Mouse (Mus musculus) cerebellum, adult 18-20 months (tissue): Measurements from ENCODE around the gene Dis3l2.

Source experiments
- DNase-seq, 2 experiments: peaks; one replicate each; pipeline ENCODE4 v3.0.0; 2021

Gene Dis3l2

GRCm38 (mm10) chr1:87020714-87021113, 317.1 kb downstream of the Dis3l2 start:
- DNase-seq, result peak in 1 of 2 experiments; percentile 20

DNA sequence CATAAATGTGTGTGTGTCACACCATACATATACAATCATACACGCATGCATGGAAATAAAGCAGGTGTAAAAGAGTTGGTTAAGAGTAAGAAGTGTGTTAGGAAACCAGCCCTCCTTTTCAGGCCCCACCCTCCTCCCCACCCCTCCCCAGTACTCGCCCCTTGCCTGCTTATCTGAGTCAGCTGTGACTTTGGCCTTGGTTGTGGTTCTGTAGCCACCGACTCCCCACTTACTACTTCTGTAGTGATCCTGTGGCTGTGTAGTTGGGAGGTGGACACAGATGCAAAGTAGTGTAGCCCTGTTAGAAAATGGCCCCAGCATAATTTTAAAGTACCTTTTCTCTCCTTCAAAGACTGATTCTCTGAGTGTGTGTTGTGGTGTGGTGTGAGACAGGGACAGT, 318.0 kb downstream of the Dis3l2 start:
- no peak for DNase-seq

DNA sequence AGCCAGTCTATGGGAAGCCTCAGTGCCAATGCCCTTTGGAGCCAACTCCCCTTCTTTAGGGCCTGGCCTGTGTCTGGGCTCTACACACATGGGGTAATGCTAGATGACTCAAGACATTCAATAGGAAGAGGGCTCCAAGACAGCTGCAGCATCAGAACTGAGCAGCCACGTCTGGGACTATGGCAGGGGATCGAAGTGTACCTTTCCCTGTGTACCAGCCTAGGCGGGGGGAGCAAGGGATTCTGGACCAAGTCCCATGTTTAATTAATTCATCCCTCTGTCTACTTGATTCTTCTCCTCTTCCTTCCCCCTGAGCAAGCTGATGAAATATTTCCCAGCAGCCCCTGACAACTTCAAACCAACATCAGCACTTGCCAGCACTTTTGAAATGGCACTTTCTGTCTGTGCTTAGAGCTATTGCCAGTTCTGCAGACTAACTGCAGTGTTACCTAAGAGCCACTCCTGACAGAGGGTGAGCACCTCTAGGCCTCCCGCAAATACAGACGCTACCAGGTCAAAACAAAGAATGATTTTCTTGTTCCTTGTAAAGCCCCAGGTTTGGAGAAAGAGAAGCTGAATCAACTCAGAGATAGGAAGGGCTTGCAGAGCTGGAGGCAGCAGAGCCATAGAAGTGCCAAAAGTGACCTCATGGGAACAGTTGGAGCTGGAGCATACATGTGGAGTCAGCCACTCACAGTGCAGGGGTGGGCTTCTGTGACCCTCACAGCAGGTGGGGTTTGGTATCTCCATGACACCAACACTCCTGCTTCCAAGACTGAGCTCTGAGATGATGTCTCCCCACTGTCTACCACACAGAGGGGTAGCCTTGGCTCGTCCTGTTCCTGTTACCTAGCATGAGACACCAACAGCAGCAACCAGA, 319.9 kb downstream of the Dis3l2 start:
- DNase-seq, result no peak

- DNase-seq, result no peak
These were observed 321.4 kb downstream of the Dis3l2 start for GRCm38 (mm10) chr1:87025021-87025420.

DNA sequence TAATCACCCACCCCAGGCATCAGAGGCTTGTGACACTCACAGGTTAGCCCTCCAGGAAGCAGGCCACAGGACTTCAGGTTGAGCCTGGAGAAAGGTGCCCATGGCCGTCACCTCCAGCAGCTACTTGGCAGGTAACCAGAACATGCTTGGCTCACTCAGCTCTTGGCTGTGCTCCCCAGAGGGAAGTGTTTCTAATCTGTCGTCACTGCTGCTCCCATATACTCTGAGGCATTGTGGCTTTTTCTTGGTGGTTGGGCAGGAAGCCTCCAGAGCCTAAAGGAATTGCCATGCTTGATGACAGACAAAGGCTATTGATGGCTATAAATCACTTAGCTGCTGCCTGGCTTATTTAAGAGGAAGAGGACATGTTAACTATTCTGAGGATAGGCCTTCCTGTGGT, 325.2 kb downstream of the Dis3l2 start:
- DNase-seq, result peak; percentile 61 to 62

- no peak for DNase-seq
These were observed 327.0 kb downstream of the Dis3l2 start for GRCm38 (mm10) chr1:87030652-87031051.

DNA sequence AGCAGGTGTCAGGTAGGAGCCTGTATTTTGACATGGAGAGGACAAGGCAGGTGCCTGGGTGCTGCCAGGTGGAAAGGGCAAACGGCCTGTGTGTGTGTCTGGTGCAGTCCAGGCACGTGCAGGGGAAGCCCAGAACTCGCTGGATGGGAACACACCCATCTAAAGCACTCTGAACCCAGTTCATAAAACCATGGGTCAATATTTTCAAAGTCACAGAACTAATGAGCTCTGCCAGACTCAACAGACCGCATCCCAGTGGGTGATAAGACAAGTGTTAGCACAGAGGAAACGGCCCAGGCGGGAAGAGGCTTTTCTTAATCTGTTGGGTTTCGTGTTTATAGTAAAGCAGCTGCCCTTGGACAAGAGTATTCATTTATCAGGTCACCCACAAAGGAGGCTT, 328.9 kb downstream of the Dis3l2 start:
- DNase-seq, result peak; percentile 77

GRCm38 (mm10) chr1:87035532-87036161, 332.0 kb downstream of the Dis3l2 start:
- no peak for DNase-seq

DNA sequence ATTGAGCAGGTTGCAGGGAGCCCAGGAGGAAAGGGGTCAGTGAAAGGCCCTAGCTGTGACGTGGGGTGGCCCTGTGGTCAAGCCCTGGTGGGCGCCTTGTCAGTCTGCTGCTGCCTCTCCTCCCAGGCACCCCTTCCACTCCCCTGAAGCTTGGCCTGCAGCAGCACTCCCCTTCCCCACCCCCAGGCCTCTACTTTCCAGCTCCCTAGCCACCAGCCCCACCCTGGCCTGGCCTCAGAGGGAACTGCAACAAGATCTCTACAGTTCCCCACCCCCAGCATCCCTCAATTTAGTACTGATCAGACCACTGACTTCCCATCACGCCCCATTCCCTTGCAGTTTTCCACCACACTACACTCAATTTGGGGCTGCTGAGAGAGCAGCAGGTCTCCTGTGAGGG, 332.7 kb downstream of the Dis3l2 start:
- DNase-seq, result no peak

DNA sequence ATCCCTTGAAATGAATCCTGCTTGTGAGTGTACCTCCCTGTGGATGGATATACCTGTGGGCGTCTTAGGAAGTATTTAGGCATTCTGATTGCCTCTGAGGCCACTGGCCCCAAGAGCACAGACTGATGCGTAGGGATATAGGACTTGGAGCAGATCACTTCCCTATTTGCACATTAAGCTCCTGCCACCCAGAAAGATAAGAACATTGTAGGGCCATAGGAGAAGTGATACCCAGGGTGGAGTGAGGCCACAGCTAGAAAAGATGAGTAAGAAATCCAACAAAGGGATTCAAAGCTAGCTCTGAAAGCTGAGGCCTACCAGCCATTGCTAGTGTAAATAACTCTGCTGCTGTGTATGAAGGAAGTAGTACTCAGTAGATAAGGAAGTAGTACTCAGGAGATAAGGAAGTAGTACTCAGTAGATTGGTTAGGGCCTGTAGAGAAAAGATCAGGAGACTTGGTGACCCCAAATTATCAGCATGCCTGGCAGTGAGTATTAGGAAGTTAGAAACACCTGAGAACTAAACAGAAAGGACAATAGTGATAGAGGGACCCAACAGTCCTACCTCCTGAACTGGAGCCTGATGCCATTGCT, 335.0 kb downstream of the Dis3l2 start:
- no peak for DNase-seq

- DNase-seq, result peak; percentile 52 to 67
These were observed 337.5 kb downstream of the Dis3l2 start for GRCm38 (mm10) chr1:87041119-87041518.

- DNase-seq, result peak; percentile 67 to 81
These were observed 338.3 kb downstream of the Dis3l2 start for GRCm38 (mm10) chr1:87041814-87042438.

DNA sequence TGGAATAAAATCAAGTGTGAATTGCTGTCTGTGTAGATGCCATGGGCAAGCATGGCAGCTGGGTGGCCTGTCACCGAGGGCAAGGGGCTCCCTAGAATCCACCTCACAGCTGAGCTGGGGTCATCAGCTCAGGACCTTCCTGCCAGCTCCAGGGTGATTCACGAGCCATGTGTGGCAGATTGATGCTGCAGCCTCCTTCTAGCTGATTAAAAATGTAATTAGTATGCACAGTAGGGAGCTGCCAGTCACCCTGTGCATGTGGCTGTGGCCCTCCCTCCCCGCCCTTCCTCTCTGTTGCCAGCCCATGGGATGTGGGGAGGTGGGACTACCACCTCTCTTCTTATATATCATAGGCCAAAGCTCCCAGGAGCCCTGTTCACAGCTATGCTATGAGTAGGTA, 346.5 kb downstream of the Dis3l2 start:
- no peak for DNase-seq

DNA sequence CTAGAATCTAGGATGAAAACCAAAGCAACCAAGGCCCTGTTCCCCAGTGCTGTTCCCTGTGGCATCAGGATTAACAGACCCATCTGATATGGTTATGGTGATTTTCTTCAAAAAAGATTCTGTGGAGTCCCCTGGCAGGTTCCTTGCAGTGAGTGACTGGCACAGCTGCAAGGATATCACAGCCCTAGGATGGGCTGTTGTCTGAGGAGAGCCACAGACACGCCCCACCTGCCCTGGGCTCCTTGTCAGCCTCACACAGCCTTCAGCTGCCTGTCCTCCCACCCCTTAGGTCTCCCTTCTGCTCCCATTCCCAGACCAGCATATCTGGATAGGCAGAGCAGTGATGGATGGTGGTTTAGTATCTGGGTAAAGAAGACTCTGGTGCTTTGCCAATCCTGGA, 347.1 kb downstream of the Dis3l2 start:
- no peak for DNase-seq

DNA sequence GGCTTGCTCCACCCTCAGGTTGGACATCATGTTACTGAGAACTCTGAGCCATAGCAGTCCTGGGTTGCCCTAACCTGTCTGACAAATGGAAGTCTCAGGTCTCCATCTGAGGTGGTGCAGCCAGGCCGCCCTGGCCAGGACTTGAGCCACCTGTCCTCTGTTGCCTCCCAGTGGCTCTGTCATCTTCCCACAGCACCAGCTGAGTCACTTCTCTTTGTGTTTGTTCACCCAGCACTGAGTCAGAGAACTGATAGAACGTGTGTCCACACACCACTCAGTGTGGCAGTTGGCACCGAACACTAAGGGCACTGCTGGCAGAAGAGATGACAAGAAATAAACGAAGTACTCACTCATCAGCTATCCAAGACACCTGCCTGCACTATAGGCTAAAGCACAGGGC, 347.8 kb downstream of the Dis3l2 start:
- no peak for DNase-seq

- DNase-seq, result no peak
These were observed 353.5 kb downstream of the Dis3l2 start for GRCm38 (mm10) chr1:87057075-87057474.

- DNase-seq, result no peak
These were observed 355.5 kb downstream of the Dis3l2 start for GRCm38 (mm10) chr1:87059042-87059665.

DNA sequence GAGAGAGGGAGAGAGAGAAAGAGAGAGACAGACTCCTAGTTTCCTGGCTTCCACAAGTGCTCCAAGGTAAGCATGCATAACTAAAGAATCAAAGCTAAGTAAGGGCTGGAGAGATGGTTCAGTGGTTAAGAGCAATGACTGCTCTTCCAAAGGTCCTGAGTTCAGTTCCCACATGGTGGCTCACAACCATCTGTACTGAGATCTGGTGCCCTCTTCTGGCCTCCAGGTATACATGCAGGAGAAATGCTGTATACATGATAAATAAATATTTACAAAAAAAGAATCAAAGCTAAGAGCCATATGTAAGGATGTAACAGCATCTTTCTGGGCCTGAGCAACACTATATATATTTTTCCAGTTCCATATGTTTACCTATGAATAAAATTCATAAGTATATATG, 357.3 kb downstream of the Dis3l2 start:
- DNase-seq, result no peak

DNA sequence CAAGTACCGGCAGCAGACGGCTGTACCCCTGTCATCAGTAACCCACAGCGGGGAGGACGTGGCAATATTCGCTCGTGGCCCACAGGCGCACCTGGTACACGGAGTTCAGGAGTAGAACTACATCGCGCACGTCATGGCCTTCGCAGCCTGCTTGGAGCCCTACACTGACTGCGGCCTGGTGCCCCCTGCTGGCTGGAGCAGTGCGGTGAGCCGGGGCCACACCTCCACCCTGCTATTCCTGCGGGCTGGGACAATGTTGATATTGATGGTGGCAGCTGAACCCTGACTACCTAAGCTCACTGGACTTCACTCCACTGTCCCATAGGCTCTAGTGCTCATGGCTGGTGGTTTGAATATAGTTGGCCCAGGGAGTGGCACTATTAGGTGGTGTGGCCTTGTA, 367.1 kb downstream of the Dis3l2 start:
- peak in 1 of 2 experiments; percentile 15 for DNase-seq

DNA sequence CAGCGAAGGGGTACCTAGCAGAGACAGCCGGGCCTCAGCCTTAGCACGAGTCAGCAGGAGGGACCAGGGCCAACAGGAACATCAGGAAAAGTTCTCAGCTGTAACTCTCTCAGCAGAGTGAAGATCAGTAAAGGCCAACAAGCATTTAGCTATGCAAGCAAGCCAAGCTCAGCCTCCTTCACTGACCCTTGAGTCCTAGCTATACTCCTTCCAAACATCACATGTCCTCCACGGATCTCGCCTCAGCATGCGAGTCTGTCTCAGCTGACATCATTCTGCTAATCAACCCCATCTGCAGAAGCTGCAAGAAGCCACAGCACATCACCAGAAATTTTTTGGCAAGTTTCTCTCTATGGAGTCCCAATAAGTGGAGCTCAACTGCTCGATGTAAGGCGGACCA, 370.2 kb downstream of the Dis3l2 start:
- DNase-seq, result no peak

DNA sequence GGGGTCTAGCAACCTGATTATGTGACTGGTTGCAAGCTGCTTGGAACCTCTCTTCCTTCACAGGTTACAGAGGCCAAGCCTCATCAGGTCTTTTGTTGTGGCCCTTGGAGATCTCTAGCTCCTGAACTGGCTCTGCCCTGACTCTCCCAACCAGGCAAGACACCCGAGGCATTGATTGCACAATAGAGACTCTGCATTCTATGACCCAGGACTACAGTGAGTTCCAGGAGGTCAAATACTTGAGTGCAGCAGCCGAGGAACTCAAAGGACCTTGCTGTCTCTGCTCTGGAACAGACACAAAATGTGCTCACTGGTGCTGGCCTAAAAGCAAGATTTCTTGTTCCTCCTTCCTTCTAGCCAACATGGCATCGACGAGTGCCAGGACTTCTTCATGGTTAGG, 382.6 kb downstream of the Dis3l2 start:
- DNase-seq, result no peak

- DNase-seq, result no peak
These were observed 383.4 kb downstream of the Dis3l2 start for GRCm38 (mm10) chr1:87086964-87087363.

GRCm38 (mm10) chr1:87089251-87089650, 385.6 kb downstream of the Dis3l2 start:
- DNase-seq, result no peak
